Mouse (Mus musculus): ENCODE measurements around the gene Birc5.

DNA sequence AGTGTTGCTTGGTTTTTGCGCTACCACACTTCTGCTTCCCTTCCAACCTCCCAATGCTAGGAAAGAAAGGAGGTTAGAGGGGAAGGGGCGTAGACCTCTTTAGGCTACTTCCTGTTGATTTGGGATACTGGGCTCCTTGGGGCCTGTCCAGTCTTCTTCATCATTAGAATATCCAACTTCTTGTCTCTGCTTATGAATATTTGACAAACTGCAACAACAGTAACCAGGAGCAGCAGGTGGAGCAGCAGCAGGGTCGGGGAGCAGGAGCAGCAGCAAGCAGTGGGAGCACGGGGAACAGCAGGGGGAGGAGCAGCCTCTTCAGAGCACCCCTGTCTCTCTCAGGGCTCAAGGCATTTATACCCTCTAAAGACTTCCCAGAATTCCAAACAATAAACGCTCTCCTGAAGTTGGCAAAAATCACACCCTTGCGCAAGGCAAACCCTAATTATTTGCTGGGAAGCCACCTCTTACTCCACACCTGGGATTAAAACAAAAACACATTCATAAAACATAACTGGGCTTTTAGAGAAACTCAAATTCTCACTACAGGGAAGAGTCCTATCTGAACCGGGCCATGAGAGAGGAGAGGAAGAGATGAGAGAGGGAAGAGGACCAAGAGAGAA lies 1.3 kb upstream of the Birc5 start:
- TF ChIP-seq JUN (IDR thresholded peaks at IDR 0.05; ENCODE audit: insufficient read depth, low read depth, low read length) (no peak), MAFK (IDR thresholded peaks at IDR 0.05; ENCODE audit: insufficient replicate concordance, low read length) (no peak), MAX (IDR thresholded peaks at IDR 0.05; ENCODE audit: low read length) (no peak), NELFE (IDR thresholded peaks at IDR 0.05; ENCODE audit: low read depth, low read length) (no peak), TCF12 (IDR thresholded peaks at IDR 0.05; ENCODE audit: low read depth, low read length) (no peak), EP300 (IDR thresholded peaks at IDR 0.05; ENCODE audit: low read length) (no peak), ZNF384 (IDR thresholded peaks at IDR 0.05; ENCODE audit: low read depth, low read length) (no peak), ZKSCAN1 (IDR thresholded peaks at IDR 0.05; ENCODE audit: borderline replicate concordance, low read depth, low read length) (no peak), CTCF (conservative IDR thresholded peaks at IDR 0.05 in 1 of 2, IDR thresholded peaks at IDR 0.05 in 1 of 2; ENCODE audit: low read depth in 2 of 2, low read length in 2 of 2) (no peak), BHLHE40 (IDR thresholded peaks at IDR 0.05; ENCODE audit: low read depth, low read length) (no peak), POLR2A (IDR thresholded peaks at IDR 0.05; ENCODE audit: low read depth, low read length) (no peak), E2F4 (IDR thresholded peaks at IDR 0.05; ENCODE audit: insufficient replicate concordance, low read depth, low read length) (no peak)

All from CH12.LX (cell line).